Mouse (Mus musculus): Measurements from ENCODE around the gene Rap1gds1. TPM values are rescaled to one million over a fixed set of nuclear protein-coding genes. Genes with fewer than 3 reads are reported as not detected.

Gene Rap1gds1
- total RNA-seq, 2 experiments from 2014 or later, result 165 to 170 TPM

DNA sequence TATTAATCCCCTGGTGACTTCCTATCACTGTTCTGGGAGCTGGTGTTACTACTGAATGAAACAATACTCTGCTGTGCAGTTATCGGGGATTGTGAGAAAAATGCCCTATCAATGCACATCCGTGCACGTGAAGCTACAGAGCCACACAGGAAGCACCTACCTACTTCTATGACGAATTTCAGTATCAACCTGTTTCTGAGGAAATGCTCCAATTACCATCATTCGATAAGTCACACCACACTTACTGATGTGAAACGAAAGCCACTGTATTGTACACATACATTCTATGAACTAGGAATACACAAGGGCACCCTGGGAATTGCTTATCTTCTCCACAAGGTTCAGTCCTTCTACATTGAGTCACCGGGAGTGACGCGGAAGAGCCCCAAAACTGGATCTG is 10.9 kb downstream of the Rap1gds1 start:
- intact Hi-C loops (cut with DNase I), result no loop called here
- DNase-seq, result no peak

DNA sequence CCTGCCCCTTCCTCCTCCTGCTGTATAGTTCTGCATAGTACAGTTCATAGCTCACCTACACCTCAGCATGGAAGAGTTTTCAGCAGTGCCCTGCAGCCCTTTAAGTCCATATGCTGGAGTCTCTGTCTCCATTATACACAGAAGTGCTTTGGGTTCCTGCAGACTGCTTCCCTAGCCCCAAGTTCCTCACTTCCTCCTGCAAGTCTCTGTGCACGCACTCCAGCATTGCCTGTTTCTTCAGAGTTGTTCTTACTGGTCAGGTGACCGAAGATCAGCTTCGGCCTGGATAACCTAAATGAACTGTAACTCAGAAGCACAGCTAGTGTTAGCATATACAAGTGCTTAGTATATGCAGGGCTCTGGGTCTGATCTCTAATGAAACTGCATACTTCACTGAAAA is 12.9 kb downstream of the Rap1gds1 start:
- no peak for DNase-seq
- intact Hi-C loops (cut with DNase I), result no loop called here

DNA sequence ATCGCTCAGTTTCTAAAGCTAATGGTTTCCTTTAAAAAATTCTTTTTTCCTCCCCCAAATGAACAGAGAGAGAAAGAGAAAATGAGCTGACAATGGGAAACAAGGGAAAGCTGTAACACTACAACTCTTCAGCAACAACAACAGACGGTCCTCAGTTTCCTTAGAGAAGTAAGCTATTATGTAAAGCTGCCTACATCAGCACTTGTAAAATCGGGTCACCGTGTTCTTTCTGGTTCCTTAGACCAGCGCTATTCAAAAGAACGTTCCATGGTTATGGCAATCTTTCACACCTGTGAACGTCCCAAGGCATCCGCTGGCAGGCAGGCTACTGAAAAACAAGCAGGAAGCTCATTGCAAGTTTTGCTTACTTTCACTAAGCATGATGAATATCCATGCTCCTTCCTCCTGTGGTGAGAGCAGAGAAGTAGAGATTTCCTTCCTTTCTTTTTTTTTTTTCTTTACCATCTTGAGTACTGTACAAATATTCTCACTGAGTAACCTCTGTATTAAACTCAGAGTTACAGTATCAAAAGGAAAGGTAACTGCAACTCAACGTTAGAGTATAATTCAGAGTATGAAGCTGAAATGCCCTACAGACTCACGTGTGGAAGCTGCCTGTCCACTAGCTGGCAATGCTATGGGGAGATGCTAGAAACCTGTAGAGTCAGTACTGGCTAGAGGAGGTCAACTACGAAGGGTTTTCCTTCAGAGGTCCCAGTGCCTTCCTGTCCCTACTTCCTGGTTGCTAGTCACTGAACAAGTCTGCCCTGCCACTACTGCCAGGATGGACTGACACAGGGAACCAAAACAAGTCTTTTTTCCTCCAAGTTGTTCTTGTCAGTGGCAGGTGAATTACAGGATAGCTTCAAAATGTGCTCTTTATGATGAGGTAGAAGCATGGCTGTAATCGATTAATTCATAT is 26.0 kb downstream of the Rap1gds1 start:
- intact Hi-C loops (cut with DNase I), result no loop called here
- no peak for DNase-seq

DNA sequence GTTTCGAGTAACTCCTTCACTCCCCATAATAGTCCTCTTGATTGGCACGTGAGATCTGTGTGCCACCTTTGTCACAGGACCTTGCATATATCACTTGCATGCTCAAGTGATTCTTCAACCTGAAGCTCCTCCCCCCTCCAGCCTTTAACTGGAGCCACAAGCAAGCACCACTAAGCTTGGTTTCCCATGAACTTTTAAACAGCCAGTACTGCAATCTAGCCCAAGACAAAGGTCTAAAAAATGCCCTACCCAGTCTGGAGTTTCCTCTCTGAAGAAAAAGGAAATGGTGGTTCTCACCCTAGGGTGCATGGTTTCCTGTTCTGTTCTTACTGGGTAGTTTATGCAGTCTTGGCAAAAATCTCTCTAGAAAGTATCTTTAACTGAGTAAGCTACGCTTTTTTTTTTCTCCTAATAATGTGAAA is 32.6 kb downstream of the Rap1gds1 start:
- no peak for DNase-seq
- intact Hi-C loops (cut with DNase I), result no loop called here

DNA sequence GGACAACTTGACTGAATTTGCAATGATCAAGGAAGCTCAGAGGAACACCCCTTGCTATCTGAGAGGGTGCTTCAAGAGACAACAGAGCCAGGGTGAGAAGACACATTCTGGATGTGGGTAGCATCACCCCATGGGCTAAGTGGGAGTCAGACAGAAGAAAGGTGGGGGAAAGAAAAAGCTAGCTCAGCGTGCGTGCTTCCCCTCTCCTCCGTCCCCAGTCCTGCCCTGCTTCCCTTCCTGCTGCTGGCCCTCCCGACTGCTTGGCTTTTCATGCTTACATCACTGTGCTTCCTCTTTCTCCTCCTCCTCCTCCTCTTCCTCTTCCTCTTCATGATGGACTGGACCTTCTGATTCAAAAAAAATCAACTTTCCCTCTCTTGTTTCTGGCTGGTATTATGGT is 33.1 kb downstream of the Rap1gds1 start:
- intact Hi-C loops (cut with DNase I), result no loop called here
- no peak for DNase-seq

DNA sequence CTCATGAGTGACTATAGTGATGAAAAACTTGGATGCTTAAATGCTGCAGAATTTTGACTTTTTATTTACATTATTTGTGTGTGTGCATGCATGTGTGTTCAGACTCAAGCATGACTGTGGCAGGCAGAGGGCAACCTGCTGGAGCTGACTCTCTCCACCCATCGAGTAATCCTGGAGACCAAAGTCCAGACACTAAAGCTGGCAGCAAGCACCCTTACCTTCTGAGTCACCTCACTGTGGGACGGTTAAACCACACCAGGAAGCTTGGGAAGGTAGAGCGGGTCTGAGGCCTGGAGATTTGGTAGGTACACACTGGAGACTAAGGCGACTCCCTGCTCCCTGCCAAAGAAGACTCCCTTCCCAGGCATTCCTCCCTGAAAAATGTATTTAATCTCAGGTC is 38.0 kb downstream of the Rap1gds1 start:
- DNase-seq, result no peak
- intact Hi-C loops (cut with DNase I), result no loop called here

DNA sequence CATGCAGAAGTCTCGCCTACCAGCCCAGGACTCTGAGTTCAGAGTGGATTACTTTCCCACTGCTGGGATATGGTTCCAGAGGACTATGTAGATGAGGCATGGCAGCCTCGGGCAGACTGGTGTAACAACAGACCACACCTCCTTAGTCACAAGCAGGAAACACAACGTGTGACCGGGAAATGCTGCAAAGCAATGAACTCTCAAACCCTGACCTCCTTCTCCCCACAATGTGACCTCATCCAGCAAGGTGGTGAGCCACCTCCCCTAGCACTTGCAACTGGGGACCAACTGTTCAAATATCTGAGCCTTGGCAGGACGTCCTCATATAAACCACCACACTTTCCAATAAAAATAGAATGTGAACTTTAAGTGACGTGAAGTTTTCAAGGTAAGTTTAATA is 41.8 kb downstream of the Rap1gds1 start:
- DNase-seq, result no peak
- intact Hi-C loops (cut with DNase I), result no loop called here

DNA sequence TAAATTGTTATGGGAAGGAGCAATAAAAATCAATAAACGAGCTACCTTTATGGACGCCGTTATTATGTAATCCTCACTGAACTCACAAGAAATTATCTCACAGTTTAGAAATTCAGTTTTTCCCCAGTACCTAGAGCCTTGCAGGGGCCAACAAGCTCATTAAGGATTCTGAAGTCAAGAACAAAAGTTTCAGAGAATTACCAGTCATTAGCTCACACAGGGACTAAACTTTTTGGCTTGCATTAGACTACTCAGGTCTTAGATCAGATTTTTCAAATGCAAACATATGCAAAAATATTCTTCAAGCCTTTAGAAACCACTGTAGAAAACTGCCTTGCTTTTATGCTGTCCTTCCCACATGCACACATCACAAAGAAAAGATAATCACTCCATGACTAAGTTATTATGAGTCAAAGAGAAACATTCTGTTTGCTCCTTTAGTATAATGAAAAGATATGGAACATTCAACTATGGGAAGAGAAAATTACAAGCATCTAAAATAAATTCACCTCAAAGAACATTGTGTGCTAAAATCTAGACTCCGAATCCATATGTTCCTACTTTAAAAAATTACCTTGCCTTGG is 44.3 kb downstream of the Rap1gds1 start:
- DNase-seq, result no peak

DNA sequence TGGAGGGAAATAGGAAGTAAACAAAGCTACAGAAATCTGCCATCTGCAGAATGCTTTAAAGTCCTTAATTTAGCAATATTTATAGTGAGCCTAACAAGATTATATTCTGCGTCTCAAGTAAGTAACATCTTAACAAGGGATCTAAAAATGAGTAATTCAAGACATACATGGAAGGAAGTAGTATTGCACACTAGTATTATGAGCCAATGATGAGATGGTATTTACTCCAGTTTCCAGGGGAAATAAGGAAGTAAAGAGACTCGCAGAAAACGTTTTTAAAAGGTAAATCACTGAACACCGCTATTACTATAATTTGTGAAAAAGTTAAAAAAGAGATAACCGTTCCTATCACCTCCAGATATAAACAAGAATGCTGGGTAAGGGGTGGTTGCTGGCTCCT is 49.9 kb downstream of the Rap1gds1 start:
- DNase-seq, result no peak
- intact Hi-C loops (cut with DNase I), result no loop called here

More for the DNA sequence above, 44.3 kb downstream of the Rap1gds1 start:
- intact Hi-C loops (cut with DNase I), result no loop called here

DNA sequence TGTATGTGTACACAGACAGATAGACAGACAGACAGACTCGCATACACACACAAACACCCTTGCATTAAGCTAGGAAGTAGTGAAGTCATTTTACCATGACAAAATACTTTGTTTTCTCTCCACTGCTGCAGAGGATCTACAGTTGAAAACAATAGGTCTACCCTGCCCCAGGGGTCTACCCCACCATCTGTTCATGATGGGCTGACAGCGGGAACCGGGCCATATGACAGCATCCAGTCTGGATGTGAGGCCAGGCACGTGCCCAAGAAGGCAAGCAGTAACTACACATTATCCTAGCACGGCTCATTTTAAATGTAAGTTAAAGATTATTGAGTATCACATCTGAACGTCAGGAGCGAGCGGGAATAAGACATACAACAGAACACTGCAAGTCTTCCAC is 51.4 kb downstream of the Rap1gds1 start:
- peak; percentile 90 for DNase-seq
- intact Hi-C loops (cut with DNase I), result no loop called here

DNA sequence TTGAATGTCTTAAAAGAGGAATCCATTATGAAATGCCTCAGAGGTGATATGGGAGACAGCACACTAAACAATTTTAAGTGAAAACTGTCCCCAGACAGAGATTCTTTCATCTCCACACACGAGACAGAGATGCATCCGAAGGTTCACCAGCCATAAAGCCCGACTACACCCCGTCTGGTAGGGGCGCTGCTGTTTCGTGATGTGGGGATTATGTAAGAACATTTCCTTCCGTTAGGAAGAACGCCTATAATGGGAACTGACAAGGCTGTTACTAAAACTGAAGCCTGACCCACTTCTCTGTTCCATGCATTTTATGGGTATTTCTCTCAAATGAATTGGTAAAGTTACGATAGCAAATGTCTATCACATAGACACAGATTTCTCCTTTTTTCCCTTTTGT is 62.6 kb downstream of the Rap1gds1 start:
- intact Hi-C loops (cut with DNase I), result no loop called here
- no peak for DNase-seq

DNA sequence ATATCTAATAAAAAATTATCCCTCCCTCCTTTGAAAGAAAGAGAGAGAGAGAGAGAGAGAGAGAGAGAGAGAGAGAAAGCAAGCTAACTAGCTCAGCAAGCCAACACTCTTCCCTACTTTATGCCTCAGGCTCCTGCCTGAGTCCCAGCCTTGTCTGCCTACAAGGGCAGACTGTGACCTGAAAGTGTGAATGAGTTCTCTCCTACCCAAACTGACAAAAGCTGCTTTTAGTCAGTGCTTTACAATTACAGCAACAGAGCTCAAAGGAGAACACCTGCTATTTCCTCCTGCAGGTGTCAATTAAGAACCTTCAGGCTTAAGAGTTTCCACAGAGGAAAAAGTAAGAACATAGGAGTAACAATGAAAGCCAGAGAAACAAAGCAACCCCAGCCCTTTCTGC is 69.3 kb downstream of the Rap1gds1 start:
- intact Hi-C loops (cut with DNase I), result no loop called here
- no peak for DNase-seq

DNA sequence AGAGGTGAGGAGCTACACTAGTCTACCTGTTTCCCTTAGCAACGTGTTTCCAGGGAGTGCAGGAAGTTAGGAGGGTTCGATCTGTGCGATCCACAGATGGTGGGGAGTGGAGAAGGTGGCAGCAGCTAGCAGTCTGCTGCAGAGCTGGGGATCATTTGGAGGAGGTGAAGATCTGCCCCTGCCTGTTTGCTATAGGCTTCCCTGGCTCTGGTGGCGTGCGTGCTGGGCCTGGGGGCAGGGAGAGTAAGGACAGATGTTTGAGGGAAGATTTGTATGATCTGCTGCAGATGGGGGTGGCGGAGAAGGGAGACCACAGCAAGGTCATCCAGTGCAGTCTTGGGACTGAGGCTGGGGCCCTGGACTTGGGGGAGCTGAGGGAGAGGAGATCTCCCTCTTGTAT is 72.2 kb downstream of the Rap1gds1 start:
- DNase-seq, result no peak
- intact Hi-C loops (cut with DNase I), result no loop called here

DNA sequence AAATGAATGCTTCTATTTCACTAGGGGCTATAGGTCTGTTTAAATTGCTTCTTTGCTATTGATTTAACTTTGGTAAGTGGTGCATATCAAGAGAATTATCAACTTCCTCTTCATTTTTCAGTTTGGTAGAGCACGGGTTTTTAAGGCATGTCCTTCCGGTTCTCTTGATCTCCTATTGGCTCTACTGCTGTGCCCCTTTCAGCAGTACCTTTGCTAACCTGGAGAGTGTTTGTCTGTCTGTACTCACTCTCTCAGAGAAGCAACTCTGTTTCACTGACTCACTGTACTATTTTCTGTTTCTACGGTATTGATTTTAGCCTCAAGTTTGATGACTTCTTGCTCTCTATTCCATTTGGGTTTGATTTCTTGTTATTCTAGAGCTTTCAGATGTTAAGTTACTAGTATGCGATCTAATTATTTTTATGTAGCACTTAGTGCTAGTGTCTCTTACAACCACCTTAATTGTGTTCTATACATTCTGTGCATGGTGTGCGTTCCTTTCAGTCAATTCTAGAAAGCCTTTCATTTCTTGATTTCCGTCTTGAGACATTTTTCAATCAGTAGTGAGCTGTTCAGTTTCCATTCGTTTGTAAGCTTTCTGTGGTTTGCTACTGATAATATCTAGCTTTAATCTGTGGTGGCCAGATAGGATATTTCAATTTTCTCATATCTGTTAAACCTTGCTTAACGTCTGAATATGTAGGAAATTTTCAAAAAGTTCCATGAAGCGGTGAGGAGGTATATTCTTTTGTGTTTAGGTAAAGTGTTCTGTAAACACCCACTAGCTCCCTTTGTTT is 74.7 kb downstream of the Rap1gds1 start:
- no peak for DNase-seq
- intact Hi-C loops (cut with DNase I), result no loop called here

DNA sequence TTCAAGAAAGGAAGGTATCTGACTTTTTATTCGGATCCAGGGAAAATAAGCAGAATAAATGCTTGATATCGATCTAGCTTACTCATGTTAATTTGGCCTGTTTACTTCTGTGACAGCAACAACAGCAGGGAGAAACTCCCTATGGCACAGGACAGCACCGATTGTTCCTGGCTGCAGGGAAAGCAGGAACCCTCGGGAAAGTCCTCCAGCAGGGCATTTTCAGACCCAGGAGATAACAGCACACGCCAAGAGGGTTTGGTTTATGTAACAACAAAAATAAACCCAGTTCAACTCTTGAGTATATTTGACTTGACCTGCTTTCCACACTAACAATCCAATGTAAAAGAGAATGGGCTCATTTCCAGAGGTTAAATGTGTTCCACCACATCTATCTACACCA is 81.5 kb downstream of the Rap1gds1 start:
- intact Hi-C loops (cut with DNase I), result no loop called here
- no peak for DNase-seq

DNA sequence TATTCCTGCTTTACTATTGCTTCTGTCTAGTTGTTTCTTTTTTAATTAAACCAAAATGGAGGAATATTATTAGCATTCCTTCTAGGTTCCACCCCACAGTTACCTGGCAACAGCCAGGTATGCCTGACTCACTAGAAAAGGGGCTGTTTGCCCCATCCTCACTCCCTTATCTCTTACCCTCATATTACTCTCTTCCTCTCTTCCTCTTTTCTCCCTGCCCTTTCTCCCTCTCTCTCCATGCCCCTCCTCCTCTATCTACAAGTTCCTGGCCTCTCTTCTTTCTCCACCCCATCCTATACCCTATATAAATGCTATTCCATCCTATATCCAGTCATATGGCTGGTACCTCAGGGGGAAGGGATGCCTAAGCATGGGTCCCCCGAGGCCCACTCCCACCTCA is 83.6 kb downstream of the Rap1gds1 start:
- intact Hi-C loops (cut with DNase I), result no loop called here
- DNase-seq, result no peak

DNA sequence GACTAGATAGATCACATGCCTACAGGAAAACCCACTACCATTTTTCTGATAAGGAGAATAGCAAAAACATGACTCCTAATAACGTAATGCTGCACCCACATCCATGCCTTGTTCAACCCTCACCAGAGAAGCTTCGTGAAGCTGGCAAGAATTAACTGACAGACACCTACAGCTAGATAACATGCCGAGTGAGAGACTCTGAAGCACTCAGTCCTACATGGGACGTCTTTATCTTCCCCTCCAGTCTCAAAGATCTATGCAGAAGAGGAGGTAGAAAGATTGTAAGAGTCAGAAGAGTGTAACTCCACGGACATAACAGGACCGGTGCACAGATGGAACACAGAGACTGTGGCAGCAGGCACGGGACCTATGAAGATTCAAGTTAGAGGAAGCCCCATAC is 85.9 kb downstream of the Rap1gds1 start:
- DNase-seq, result no peak
- intact Hi-C loops (cut with DNase I), result no loop called here

DNA sequence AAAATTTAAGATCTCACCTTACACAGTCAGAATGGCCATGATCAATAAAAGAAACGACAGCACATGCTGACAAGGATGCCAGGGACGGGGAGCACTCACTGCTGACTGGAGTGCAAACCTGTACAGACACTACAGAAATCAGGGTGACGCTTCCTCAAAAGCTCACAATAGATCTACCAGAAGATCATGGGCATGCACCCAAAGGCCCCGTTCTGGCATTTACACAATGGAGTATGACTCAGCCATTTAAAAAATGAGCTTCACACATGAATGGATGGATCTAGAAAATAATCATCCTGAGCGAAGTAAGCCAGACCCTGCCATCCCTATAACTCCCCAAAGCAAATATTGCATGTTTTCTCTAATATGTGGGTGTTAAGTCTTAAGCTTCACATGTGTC is 87.0 kb downstream of the Rap1gds1 start:
- DNase-seq, result no peak

DNA sequence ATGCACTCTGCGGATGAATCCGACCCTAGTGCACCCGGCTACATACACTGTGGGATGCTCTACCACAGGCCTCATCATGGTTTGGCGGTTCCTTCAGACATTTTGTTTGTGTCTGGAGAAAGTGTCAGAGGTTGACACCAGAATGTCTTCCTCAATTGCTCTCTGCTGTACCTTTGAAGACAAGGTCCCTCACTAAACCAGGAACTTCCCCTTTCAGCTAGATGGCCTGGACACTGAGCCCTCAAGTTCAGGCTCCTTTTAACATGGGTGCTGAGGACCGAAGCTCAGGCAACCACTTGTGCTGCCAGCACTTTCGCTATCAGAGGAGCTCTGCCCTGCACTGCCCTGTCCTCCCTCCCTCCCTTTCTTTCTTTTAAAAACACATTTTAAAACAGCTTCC is 92.8 kb downstream of the Rap1gds1 start:
- no peak for DNase-seq
- intact Hi-C loops (cut with DNase I), result no loop called here

More for the DNA sequence above, 87.0 kb downstream of the Rap1gds1 start:
- intact Hi-C loops (cut with DNase I), result no loop called here

DNA sequence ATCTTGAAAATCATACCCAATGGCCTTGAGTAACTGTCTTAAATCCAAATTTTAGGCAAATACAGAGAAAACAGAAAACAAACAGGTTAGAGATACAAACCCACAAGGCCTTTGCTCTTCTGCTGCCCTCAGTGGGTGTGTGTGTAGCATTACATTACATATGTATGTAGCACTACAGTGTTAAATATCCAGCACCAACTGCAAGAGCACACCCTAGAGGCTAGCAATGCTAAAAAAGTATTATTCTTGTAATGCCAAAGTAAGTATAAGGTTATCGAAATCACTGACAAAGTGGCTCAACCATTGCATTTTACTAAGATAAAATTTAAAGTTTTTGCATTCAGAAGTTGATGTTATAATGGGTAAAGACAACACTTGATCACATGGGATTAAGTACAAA is 97.6 kb downstream of the Rap1gds1 start:
- DNase-seq, result no peak
- intact Hi-C loops (cut with DNase I), result no loop called here

DNA sequence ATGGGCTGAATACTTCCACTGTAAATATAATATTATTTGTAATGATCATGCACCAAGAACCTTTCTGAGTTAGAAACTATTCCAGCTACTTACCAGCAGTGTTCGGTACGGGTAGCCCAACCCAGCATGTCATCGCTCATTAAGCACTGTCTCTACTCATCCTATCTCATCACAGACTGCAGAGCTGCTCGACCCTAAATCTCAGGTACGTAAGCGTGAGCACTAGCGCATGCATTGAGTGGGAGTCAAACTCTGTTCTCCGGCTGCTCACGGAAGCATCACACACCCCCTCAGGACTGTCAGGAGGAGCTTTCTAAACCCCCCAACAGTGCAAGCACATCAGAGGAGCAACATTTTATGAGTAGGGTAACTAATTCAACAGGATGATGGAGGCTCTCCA is 107.4 kb downstream of the Rap1gds1 start:
- intact Hi-C loops (cut with DNase I), result no loop called here
- no peak for DNase-seq

DNA sequence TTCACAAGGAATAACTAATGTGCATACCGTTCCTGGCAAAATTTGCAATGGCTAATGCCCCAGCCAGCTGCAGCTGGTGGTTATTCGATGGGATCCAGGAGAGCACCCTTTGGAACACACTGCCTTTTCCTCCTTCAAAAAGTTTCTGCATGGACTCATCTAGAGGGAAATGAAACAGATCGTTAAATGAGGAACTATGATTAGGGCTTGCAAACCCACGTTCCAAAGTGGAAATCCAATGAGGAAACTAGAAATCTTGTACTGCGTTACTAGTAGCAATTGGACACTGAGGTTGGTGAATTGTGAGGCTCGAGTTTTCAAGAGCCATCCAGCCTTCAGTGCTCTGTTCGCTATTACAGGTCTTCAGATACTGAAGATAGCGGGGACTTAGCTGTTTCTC is 116.5 kb downstream of the Rap1gds1 start:
- DNase-seq, result no peak
- intact Hi-C loops (cut with DNase I), result no loop called here

Data from left cerebral cortex, postnatal 4 days (tissue).